Mouse (Mus musculus): Measurements from ENCODE around the gene Bsdc1.

Bsdc1 gene

DNA sequence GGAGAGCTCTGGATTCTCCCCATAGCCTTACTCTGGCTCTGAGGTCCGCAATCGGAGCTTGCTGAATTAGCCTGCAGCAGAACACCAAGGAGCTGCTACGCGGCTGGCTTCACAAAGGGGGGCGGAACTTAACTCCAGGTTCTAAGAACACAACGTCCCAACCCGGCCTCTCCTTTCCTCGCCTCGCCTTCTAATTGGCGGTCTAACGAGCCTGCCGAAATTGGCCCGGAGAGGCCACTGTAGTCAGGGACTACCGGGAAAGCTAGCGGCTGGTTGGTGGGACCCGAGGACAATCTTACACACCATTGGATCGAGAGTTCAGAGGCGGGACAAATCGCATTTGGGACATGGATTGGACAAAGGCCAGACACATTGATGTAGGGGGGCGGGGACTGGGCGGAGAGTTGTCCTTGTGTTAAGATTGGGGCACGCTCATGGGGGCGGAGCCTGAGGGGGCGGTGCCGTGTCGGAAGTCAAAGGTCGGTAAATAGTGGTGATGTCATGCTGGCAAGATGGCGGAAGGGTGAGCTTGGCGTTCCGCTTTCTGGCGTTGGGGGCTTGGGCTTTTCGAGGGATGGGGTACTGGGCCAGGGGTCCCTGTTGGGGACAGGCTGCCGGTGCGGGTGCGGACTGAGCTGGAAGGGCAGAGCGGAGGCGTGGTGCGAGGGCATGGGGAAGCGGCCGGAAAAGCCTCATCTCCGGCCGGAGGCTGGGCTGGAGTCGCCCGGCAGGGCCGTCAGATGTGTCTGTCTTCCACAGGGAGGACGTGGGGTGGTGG, at the start of gene Bsdc1:
Gene Bsdc1 (plus strand): TSS at position 399 of the 778 bp plus-strand sequence.
- DNase-seq: peak; percentile 100

DNA sequence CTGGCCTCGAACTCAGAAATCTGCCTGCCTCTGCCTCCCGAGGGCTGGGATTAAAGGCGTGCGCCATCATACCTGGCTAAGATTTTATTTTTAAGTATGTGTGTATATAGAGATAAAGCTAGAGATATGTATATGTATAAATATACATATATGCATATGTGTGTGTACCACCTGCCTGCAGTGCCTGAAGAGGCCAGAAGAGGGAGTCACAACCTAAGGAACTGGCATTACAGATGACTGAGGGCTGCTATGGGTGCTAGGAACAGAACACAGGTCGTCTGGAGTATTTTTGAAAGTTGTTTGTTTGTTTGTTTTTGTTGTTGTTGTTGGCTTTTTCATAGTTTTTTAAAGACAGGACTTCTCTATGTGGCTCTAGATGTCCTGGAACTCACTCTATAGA, 45.5 kb upstream of the Bsdc1 start:
- no peak for DNase-seq

DNA sequence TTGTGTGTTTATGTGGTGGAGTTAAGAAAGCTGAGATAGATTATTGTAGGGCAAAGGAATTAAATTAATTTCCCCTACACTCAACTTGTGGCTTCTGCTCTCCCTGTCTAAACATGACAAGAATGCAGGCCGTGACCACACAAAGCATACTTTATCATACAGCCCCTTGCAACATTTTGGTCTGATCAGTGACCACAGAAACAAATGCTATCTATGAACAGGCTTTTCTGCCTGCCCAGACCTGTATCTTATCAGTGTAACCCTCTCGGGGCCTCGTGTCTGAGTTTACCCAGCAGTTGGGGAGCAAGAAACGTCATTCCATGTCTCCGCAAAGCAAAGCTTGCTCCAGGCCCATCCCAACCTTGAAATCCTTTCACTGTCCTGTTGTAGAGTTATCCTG, 44.9 kb upstream of the Bsdc1 start:
- DNase-seq: no peak

DNA sequence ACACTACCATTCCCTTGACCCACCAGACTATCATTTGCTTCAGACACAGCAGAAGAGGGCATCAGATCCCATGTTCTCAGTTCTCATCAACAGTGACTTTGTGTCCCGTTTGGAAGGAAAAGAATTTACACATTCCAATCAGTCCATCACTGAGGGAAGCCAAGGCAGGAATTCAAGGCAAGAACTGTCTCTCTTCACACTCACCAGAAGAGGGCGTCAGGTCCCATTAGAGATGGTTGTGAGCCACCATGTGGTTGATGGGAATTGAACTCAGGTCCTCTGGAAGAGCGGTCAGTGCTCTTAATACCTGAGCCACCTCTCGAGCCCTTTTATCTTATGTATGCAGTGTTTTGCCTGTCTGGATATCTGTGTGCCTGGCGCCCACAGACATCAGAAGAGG, 43.1 kb upstream of the Bsdc1 start:
- DNase-seq: no peak

DNA sequence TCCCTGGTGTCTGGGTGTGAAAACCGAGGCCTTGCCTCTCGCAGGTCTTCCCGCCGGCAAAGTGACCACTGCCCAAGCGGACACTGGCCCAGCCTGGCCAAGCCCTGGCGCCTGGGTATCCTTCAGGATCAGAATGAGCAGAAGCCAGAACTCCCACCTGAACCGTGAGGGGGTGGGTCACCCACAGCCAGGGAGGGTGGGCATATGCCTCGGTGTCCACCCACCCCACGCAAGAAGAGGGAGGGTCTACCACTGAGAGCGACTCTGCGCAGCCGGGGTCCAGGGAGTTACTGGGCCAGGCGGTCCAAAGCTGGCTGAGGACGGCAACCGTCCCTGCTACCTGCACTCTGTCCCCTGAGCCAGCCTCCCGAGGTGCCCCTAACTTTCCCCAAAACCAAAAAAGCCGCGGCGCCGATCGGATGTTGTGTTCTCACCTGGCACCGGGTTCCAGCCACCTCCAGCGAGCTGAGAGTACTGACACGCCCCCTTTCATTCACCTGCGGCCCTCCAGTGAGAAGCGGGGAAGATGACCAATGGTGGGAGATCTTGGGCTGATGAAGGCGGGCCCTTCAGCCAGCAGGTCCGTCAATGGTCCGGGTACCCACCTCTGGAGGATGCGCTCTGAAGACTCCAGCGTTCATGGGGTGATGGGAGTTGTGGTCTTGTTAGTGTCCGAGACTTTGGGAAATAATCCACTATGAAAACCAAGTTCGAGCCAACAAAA, 20.9 kb upstream of the Bsdc1 start, which contains the start of gene Zbtb8b:
Gene Zbtb8b (minus strand): TSS at position 514 of the 724 bp plus-strand sequence.
- peak; percentile 74 to 83 for DNase-seq

DNA sequence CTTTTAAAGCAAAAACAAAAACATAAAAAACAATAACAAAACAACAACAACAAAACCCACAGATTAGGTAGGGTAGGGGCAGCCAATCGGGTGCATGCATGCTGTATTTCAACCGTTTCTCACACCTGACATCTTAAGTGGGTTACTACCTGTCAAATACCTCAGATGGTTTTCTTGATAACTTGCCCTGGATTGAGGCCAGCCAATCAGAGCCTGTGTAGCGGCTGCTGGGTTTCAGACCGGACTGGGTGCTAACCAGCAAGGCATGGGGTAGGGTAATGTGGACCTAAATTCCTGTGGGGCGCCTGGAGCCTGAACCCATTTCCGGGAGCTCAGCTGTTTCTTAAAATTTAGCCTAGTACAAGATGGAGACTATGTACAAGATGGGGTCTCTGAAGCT, 20.2 kb upstream of the Bsdc1 start:
- DNase-seq: peak in 1 of 2 experiments; percentile 26

DNA sequence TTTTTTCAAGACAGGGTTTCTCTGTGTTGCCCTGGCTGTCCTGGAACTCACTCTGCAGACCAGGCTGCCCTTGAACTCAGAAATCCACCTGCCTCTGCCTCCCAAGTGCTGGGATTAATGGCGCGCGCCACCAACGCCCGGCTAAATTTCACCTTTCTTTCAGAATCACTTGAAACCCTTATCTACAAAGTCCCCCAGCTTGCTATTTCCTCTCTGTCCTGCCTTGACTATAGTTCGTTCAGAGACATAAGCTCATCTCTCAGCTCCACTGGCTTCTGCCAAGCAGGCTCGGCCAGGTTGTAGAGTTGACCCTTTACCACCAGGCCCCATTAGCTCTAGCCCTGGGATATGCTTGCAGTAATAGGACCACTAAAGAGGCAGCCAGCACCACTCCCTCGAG, 14.0 kb upstream of the Bsdc1 start:
- no peak for DNase-seq

DNA sequence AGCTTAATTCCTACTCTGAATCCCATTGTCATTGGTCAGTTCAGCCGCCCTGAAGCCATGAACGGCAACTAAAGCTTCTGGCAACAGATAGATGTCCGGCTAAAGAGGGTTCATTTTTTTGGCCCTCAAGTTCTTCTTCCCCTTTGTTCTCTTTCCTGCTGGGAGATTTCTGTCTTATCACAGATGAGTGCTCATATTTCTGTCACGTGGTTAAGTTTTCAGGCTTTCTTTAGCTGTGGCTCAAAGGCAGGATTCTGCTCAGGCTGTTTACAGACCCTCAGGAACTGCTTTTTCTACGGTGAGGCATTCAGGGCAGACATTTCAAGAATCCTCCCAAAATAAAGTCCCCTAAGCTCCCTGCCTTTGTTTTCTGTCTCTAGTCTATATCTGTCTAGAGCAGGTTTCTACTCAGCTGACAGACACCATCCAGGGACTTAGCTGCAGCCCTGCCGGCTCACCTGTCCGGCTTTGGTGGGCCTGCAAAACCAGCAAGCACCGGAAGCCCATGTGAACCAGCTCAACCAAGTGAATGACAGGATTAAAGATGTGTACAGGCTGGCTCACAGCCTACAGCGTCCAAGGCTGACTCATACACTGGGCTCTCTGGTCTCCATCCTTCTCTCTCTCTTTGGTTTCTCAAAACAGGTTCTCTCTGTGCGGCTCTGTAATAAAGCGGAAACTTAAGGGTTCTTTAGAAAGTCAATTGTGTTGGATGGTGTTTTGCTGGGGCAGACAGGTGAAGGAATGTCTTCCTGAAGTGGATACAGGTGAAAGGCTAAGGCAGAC, 13.4 kb upstream of the Bsdc1 start:
- DNase-seq: no peak

DNA sequence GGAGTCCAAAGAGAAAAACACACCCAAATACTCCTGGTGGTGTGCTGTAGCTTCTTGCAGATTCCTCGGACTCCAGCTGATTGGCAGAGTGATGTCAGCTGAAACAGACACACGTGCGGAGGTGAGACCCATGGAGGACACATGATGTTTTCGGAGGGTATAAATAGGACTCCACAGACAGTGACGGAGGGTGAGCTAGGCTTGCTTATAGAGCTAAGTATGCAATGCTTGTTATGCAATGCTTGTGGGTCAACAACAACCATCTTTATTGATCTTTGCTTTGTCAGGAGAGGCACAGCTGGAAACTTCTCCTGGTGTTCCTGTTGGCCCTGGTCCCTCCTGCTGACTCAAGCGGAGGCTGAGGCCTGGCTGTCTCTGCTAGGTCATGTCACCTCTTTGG, 12.7 kb upstream of the Bsdc1 start:
- DNase-seq: no peak

DNA sequence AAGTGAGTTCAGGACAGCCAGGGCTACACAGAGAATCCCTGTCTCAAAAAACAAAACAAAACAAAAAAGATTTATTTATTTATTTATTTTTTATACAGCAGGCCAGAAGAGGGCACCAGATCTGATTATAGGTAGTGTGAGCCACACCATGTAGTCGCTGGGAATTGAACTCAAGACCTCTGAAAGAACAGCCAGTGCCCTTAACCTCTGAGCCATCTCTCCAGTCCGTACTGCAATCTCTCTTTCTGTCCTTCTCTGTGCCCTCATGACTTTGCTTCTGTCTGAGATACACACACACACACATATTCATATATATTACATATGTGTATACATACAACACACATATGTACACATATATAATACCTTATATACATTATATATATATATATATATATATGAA, 10.5 kb upstream of the Bsdc1 start:
- no peak for DNase-seq

DNA sequence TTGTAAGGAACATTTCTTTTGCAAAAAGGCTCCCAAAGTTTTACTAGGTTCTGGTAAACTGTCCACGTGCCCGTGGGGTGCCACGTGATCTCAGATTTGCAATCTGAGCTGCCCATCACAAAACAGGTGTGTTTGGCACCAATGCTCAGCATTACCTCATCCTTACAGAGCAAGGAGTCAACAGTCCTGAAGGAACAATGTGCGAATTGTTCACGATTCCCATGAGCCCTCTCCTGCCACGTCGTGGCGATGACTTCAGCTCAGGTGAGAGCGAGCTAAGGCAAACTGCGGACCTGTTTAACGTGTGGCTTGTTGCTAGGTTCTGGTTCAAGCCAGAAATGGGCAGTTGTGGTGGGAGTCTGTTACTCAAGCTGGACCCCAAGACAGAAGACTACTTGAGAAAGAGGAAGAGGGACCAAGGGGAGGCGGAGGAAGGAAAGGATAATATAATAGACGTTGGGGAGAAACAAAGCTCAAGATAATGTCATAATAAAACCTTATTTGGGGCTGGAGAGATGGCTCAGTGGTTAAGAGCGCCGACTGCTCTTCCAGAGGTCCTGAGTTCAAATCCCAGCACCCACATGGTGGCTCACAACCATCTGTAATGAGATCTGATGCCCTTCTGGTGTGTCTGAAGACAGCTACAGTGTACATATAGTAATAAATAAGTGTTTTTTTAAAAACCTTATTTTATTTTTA, 9.8 kb upstream of the Bsdc1 start:
- DNase-seq: no peak

DNA sequence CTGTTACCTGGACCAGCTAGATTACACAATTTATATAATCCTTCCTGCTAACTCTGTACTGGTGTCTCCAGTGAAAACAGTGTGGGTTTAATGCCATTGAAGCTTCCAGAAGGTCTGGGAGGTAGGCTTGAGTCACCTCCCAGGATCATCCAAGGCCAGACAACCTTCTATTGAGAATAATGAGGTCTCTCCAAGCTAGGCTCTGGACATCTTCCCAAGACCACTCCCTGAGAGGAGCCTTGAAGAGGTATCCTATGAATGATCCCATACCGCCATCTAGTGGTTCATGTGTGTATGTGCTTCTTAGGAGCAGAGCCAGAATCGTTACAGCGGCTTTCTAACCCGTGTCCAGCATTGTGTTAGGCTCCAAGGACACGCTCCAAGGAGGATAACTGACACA, 6.1 kb upstream of the Bsdc1 start:
- peak; percentile 72 to 78 for DNase-seq

DNA sequence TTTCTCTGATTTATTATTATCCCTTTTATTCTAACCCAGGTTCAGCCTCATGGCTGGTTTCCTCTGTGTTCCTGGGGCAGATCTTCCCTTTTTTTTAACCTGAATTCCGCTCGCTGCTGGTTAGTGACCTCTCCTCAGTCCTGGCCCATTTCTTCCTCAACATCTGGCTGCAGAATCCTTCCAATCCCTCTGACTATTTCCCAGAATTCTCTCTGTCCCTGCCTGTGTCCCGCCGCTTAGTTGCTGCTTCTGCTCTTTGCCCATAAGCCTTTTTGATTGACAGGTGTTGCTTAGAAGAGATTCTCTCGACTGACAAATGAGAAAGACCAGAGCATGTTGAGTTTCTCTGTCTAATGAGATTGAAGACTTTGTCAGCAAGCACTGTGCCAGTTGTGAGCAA, 5.3 kb upstream of the Bsdc1 start:
- DNase-seq: peak in 1 of 2 experiments; percentile 35

DNA sequence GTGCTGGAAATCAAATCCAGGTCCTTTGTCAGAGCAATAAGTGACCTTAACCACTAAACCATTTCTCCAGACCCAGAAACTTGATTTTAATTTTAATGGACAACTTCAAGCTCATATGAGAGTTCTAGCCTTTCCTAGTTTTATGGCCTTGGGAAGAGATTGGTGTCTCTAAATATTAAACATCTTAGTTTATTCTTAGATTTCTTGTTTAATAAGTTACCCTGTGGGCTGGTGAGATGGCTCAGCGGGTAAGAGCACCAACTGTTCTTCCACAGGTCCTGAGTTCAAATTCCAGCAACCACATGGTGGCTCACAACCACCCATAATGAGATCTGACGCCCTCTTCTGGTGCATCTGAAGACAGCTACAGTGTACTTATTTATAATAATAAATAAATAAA, 4.1 kb upstream of the Bsdc1 start:
- DNase-seq: peak in 1 of 2 experiments; percentile 27

DNA sequence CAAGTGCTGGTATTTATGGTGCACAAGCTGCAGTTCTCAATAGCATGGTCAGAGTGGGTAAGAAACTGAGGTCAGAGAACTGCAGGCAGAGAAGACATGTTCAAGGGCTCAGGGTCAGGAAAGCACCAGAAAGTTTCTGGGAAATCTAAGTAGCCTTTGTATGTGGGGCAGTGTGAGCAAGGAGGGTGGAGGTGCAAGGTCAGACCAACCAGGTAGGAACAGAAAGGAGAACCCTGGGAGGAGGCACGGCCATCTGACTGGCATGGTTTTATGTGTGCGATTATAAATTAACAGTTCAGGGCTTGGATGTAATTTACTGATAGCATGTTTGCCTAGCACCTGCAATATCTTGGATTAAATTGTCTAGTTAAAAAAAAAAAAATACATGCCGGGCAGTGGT, 1.7 kb upstream of the Bsdc1 start:
- DNase-seq: peak in 1 of 2 experiments; percentile 45

DNA sequence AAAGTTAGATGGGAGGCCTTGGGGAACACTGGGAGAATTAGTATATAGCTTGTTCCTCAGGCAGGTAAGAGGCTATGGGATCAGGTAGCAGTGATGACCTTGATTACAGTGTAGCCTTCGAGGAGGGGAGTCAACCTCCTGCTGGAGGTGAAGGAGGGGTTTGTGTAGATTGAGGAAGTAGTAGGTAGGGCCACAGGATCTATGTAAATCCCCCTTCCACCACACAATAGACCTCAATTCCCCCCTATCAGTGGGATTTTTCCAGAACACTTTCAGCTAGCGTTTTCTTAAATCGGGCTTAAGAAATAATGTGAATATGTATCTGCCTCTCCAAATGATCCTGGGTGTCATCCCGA, 576 bp upstream of the Bsdc1 start:
- no peak for DNase-seq

DNA sequence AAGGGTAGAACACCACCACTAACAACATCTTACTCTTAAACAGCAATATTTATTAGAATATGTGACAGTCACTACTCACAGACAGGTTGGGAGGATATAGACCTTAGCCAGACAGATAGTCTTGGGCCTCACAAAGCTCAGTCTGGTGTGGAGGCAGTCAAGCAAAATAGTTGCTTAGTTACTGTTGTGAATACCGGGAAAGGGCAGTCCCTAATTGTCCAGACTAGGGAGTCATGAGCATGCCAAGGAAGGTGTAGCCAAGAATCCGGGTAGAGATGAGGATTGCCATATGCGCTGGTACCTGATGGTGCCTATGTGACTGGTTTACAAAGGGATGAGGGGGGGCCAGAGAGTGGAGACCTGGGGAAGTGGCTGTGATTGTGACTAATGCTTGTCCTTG, 737 bp downstream of the Bsdc1 start:
- peak; percentile 15 to 31 for DNase-seq

DNA sequence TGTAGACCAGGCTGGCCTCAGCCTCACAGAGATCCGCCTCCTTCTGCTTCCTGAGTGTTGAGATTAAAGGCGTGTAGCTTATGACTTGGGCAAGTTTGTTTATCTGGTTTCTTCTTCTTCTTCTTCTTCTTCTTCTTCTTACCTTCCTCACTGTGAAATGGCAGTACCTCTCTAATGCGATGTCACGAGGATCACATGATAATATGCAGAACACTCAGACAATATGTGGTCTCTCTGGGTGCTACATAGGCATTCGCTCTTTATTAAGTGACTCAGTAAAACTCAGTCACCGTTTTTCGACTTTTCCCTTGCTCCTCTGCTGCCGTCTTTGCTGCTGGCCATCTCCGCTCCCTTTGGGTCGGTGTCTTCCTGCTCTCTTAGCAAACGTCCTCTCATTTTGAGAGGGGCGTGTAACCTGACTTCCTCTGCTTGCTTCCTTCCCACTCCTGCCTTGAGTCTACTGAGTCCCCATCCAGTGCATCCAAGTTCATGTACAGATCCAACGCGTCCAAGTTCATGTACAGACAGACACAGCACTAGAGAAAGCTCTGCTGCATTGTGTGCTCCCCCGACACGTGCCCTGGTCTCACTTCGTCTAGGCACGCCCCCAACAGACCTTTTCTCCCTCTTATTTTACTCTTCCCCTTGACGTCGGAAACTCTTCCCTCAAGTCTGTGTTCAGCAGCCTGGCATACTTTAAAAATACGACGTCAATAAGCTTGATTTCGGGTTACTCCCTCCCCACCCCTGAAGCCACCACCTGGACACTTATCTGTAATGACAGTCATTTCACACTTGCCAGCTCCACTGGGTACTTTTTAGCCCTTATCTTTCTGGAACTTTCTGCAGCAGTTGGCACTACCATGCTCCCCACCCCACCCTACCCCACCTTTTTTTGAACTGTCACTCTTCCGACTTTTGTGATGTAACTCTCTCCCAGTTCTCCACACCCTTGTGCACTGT, 2.0 kb downstream of the Bsdc1 start:
- DNase-seq: no peak

DNA sequence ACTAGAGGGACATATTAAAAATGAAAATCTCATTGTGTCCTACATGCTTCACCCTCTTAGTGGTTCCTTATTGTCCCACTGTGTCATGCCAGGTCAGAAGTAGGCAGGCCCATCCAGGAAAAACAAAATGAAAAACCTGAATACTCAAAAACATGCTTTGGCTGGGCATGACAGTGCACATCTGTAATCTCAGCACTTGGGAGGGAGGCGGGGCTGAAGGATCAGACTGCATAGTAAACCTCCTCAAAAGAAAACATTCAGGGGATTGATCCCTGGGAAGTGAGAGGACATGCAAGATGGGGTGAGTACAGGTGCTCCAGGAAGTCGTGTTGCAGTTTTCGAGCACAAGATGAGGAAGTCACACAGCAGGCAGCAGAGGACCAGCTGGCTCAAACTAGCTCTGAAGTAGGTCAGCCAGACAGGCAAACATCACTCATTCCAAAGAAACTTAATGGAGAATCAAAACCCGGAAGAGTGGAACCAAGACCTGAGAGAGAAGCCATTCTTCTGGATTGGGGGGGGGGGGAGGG, 3.0 kb downstream of the Bsdc1 start:
- no peak for DNase-seq

DNA sequence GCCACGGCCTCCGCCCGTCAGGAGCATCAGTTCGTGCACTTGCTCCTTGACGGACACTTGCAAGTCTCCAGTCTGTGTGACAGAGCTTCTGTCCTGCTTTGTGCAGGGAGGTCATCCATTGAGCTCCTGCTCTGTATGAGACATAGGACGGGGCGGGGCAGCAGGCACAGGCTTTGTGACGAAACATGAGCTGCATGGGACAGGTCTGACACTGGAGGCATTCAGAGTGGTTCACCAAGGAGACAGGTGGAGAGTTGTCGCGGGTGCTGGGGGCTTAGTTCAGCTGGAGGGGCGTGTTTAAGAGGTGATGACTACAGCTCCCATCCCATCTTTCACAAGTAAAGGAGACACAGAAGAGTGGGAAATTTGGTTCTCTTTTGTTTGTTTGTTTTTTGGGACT, 14.7 kb downstream of the Bsdc1 start:
- no peak for DNase-seq

DNA sequence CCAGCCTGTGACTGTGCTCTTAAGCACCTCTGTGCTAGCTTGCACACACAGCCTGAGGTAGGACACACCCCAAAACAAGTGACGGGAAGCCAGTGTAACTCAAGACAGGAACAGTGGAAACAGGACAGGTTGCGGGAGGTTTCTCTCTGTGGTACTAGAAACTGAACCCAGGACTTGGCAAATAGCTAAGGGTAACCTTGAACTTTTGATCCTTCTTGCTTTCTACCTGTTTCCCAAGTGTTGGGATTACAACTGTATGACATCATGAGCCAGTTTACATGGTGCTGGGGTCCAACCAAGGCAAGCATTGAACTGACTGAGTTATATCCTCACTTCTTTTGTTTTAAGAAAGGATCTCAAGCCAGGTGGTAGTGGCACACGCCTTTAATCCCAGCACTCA, 18.5 kb downstream of the Bsdc1 start:
- DNase-seq: no peak

DNA sequence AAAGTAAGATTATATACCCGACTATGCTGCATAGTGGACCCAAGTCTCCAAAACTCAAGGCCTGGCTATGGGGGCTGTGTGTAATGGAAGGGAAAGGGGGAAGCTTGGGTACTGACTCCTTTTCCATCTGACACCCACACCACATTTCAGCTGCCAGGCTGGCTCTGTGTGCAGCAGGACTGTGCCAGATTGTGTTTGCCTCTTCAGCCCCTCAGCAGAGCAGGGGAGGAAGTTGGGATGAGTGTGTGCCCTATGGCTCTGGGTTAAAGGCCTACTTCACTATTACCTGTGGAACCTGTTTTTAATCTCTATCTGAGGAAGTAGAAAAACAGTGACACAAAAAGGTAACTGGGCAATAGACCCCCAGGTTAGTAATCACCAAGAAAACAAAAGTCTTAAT, 19.7 kb downstream of the Bsdc1 start:
- DNase-seq: no peak
